Mouse (Mus musculus): Measurements from ENCODE around the gene Hipk4. TPM values are rescaled to one million over a fixed set of nuclear protein-coding genes. Genes with fewer than 3 reads are reported as not detected.

Hipk4 gene
- polyA plus RNA-seq (2012; rRNA removed), result 2.3 and 3.4 TPM in 2 replicates

GRCm38 (mm10) chr7:27522967-27523366 lies at the start of gene Hipk4:
TSS of gene Hipk4 (plus strand) at chr7:27523267.

GRCm38 (mm10) chr7:27486770-27487697 lies 36.0 kb upstream of the Hipk4 start, which contains the start of gene Sertad1:
TSS of gene Sertad1 (plus strand) at chr7:27486910.

GRCm38 (mm10) chr7:27499036-27499435 lies 24.0 kb upstream of the Hipk4 start, which contains the start of gene Prx:
TSS of gene Prx (plus strand) at chr7:27499324.

GRCm38 (mm10) chr7:27552931-27553513 lies 30.0 kb downstream of the Hipk4 start, which contains the start of the genes Pld3 and 2310022A10Rik:
TSS of gene Pld3 (minus strand) at chr7:27553218.
TSS of gene 2310022A10Rik (plus strand) at chr7:27553233.

Other genes starting within 250 kb of the Hipk4 start
- gene Ltbp4, start 185.6 kb upstream of the Hipk4 start, polyA plus RNA-seq (2012; rRNA removed), result 17.5 and 18.3 TPM in 2 replicates
- gene Shkbp1, start 167.2 kb upstream of the Hipk4 start, polyA plus RNA-seq (2012; rRNA removed), result 82.6 and 85.8 TPM in 2 replicates
- 0.41 and 0.44 TPM in 2 replicates for gene Gm20479, start 165.8 kb upstream of the Hipk4 start, polyA plus RNA-seq (2012; rRNA removed)
- 1.5 and 1.6 TPM in 2 replicates for gene Sptbn4, start 75.6 kb upstream of the Hipk4 start, polyA plus RNA-seq (2012; rRNA removed)
- gene Blvrb, start 75.3 kb upstream of the Hipk4 start, polyA plus RNA-seq (2012; rRNA removed), result 65.2 and 71.6 TPM in 2 replicates
- gene Sertad3, start 49.5 kb upstream of the Hipk4 start, polyA plus RNA-seq (2012; rRNA removed), result 8.5 and 17.8 TPM in 2 replicates
- gene Sertad1, start 36.4 kb upstream of the Hipk4 start, polyA plus RNA-seq (2012; rRNA removed), result 11.8 and 12.2 TPM in 2 replicates
- gene Prx, start 23.9 kb upstream of the Hipk4 start, polyA plus RNA-seq (2012; rRNA removed), result 4.6 and 5.3 TPM in 2 replicates
- 61.2 and 68.5 TPM in 2 replicates for gene Pld3, start 30.0 kb downstream of the Hipk4 start, polyA plus RNA-seq (2012; rRNA removed)
- 24.6 and 32.0 TPM in 2 replicates for gene 2310022A10Rik, start 30.0 kb downstream of the Hipk4 start, polyA plus RNA-seq (2012; rRNA removed)
- 48.6 and 64.2 TPM in 2 replicates for gene Akt2, start 68.3 kb downstream of the Hipk4 start, polyA plus RNA-seq (2012; rRNA removed)
- gene Ttc9b, start 130.6 kb downstream of the Hipk4 start, polyA plus RNA-seq (2012; rRNA removed), result 5.3 and 5.7 TPM in 2 replicates
- gene Map3k10, start 151.3 kb downstream of the Hipk4 start, polyA plus RNA-seq (2012; rRNA removed), result 32.1 and 44.5 TPM in 2 replicates
- gene Zfp607b, start 166.1 kb downstream of the Hipk4 start, polyA plus RNA-seq (2012; rRNA removed), result 4.6 and 5.2 TPM in 2 replicates
- 23.0 and 30.9 TPM in 2 replicates for gene Zfp60, start 208.1 kb downstream of the Hipk4 start, polyA plus RNA-seq (2012; rRNA removed)